Mouse (Mus musculus) heart, postnatal 0 days (tissue): ENCODE measurements around the gene Gsta1.

Experiments
- CTCF ChIP-seq: IDR thresholded peaks from 2 replicates; pipeline ENCODE4 v1.5.1; 2016; ENCODE audit warnings: antibody characterized with exemption, control low read depth, low read depth
- EP300 ChIP-seq: IDR thresholded peaks from 2 replicates; pipeline ENCODE4 v1.6.1; 2016; ENCODE audit warnings: antibody characterized with exemption, low read depth

DNA sequence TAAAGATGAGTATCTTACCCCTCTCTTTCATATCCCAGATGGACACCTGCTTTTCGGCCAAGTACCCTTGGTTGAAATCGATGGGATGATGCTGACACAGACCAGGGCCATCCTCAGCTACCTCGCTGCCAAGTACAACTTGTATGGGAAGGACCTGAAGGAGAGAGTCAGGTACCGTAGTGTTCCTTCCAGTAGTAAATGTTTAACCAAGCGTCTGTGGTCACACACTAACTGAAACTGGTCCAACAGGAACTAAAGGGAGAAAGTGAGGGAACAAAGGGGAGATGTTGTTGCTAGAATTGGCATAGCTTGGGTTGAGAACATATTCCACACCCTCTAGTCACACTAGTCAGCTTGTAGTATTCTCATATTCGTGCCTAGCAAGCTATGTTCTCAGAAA, 26.3 kb upstream of the Gsta1 start:
- TF ChIP-seq CTCF (no peak), EP300 (no peak)
